Mouse (Mus musculus) heart, postnatal 0 days (tissue): Measurements from ENCODE around the gene St14.

Source experiments
- CTCF ChIP-seq: IDR thresholded peaks from 2 replicates; pipeline ENCODE4 v1.5.1; 2016; ENCODE audit warnings: antibody characterized with exemption, control low read depth, low read depth
- EP300 ChIP-seq: IDR thresholded peaks from 2 replicates; pipeline ENCODE4 v1.6.1; 2016; ENCODE audit warnings: antibody characterized with exemption, low read depth

DNA sequence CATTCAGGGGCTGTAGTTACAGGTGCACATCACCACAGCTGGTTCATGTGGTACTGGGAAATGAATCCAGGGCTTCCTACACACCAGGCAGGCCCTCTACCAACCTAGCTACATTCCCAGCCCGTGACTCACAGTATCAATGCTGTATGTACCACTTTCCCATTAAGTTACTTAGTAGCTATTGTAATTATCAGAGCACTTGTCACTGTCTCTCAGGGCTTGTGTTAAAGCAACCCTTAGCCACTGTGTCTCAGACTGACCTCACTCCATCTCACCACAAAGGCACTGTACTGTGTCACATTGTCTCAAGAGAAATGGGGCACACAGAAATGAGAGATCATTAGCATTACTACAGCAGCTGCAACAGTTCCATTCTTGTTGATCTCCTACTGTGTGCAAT, 11.3 kb upstream of the St14 start:
- no peak for TF ChIP-seq CTCF
- TF ChIP-seq EP300 = no peak
